Mouse (Mus musculus) bone marrow macrophage, adult 2 months (primary cell): ENCODE measurements around the gene Gpr12.

Experiments
- CTCF ChIP-seq: IDR thresholded peaks from 2 replicates; pipeline ENCODE4 v1.5.1; 2012; ENCODE audit warnings: low read depth, mild to moderate bottlenecking, low read length, moderate library complexity
- POLR2A ChIP-seq: IDR thresholded peaks from 2 replicates; pipeline ENCODE4 v1.6.1; 2012; ENCODE audit warnings: mild to moderate bottlenecking, low read depth, low read length, borderline replicate concordance

- TF ChIP-seq CTCF, result no peak
- TF ChIP-seq POLR2A, result no peak
Measured at GRCm38 (mm10) chr5:146611009-146611408, 26.0 kb upstream of the Gpr12 start.
